Mouse (Mus musculus) CH12.LX (cell line): ENCODE data around the gene Wdr78. TPM values are rescaled to one million over a fixed set of nuclear protein-coding genes. Genes with fewer than 3 reads are reported as not detected.

Experiments used
- DNase-seq: peaks from one replicate; pipeline ENCODE4 v3.0.0-alpha.2; 2013; ENCODE audit errors: extremely low read depth
- H3K27ac ChIP-seq: 2 replicates; pipeline ENCODE4 v1.5.1; 2012; ENCODE audit warnings: low read depth, mild to moderate bottlenecking, control low read depth, moderate library complexity; ENCODE audit not compliant: insufficient read depth
- H3K27me3 ChIP-seq: replicated peaks from 2 replicates; pipeline ENCODE3; 2012; ENCODE audit warnings: inconsistent platforms
- H3K36me3 ChIP-seq, 2 experiments: replicated peaks in 1 of 2; 2 replicates each; pipeline versions ENCODE3 to v1.6.1; 2012; ENCODE audit warnings: inconsistent platforms in 1 of 2, low read length in 1 of 2, mild to moderate bottlenecking in 1 of 2, mixed read lengths in 1 of 2, moderate library complexity in 1 of 2; ENCODE audit not compliant: control insufficient read depth in 1 of 2, insufficient read depth in 1 of 2
- H3K4me1 ChIP-seq, 2 experiments: 2 replicates each; pipeline ENCODE4 v1.6.1; 2012; ENCODE audit warnings: inconsistent platforms in 1 of 2, moderate library complexity in 1 of 2; ENCODE audit not compliant: insufficient read depth in 2 of 2, control insufficient read depth in 1 of 2
- H3K4me2 ChIP-seq: 2 replicates; pipeline ENCODE4 v1.6.1; 2012; ENCODE audit warnings: low read depth, mild to moderate bottlenecking, control low read depth; ENCODE audit not compliant: poor library complexity, insufficient read depth, severe bottlenecking
- H3K4me3 ChIP-seq, 3 experiments: fragments of 150-350 bp in 1 of 3; sonication (generic) in 1 of 3; replicated peaks in 1 of 3; 2 replicates each; pipeline versions ENCODE3 to v1.5.1; 2011 to 2012; ENCODE audit warnings: low read depth in 2 of 3, low read length in 2 of 3, mild to moderate bottlenecking in 2 of 3, moderate library complexity in 2 of 3, control low read depth in 1 of 3, improper control_type of control experiment in 1 of 3, inconsistent platforms in 1 of 3, mixed read lengths in 1 of 3; ENCODE audit not compliant: poor library complexity in 1 of 3
- H3K79me2 ChIP-seq: replicated peaks from 2 replicates; pipeline ENCODE4 v1.6.1; 2012; ENCODE audit warnings: mild to moderate bottlenecking, moderate library complexity; ENCODE audit not compliant: control insufficient read depth, poor library complexity, insufficient read depth, severe bottlenecking; ENCODE audit errors: extremely low read depth
- H3K9ac ChIP-seq: 2 replicates; pipeline ENCODE4 v1.6.1; 2012; ENCODE audit warnings: low read depth, mild to moderate bottlenecking, control low read depth, moderate library complexity; ENCODE audit not compliant: insufficient read depth
- H3K9me3 ChIP-seq: replicated peaks from 2 replicates; pipeline ENCODE3; 2012; ENCODE audit warnings: low read length, inconsistent platforms, mixed read lengths
- CHD1 ChIP-seq: IDR thresholded peaks from 2 replicates; pipeline ENCODE4 v1.6.1; 2012; ENCODE audit warnings: low read depth, low read length, improper control_type of control experiment, inconsistent platforms
- CTCF ChIP-seq, 2 experiments: IDR thresholded peaks in 1 of 2; conservative IDR thresholded peaks in 1 of 2; 2 replicates each; pipeline ENCODE4 v1.5.1; 2011 to 2012; ENCODE audit warnings: low read depth in 2 of 2, low read length in 2 of 2, improper control_type of control experiment in 1 of 2, inconsistent platforms in 1 of 2, mild to moderate bottlenecking in 1 of 2, moderate library complexity in 1 of 2
- E2F4 ChIP-seq: IDR thresholded peaks from 2 replicates; pipeline ENCODE4 v1.6.1; 2011; ENCODE audit warnings: low read depth, low read length, improper control_type of control experiment; ENCODE audit not compliant: insufficient replicate concordance
- EP300 ChIP-seq: IDR thresholded peaks from 2 replicates; pipeline ENCODE4 v1.6.1; 2011; ENCODE audit warnings: low read length, improper control_type of control experiment
- GABPA ChIP-seq: IDR thresholded peaks from 2 replicates; pipeline ENCODE4 v1.6.1; 2012; ENCODE audit warnings: low read depth, low read length, improper control_type of control experiment, inconsistent platforms; ENCODE audit not compliant: insufficient replicate concordance
- HCFC1 ChIP-seq: IDR thresholded peaks from 2 replicates; pipeline ENCODE4 v1.6.1; 2012; ENCODE audit warnings: low read depth, mild to moderate bottlenecking, inconsistent platforms, low read length, improper control_type of control experiment
- IRF4 ChIP-seq: IDR thresholded peaks from 2 replicates; pipeline ENCODE4 v1.6.1; 2014; ENCODE audit warnings: low read depth, mild to moderate bottlenecking, inconsistent platforms, low read length, improper control_type of control experiment
- JUND ChIP-seq: conservative IDR thresholded peaks from 2 replicates; pipeline ENCODE4 v1.6.1; 2011; ENCODE audit warnings: low read depth, low read length, improper control_type of control experiment
- MAFK ChIP-seq: IDR thresholded peaks from 2 replicates; pipeline ENCODE4 v1.6.1; 2011; ENCODE audit warnings: low read length, improper control_type of control experiment; ENCODE audit not compliant: insufficient replicate concordance
- MAX ChIP-seq: IDR thresholded peaks from 2 replicates; pipeline ENCODE4 v1.6.1; 2011; ENCODE audit warnings: low read length, improper control_type of control experiment
- MEF2A ChIP-seq: IDR thresholded peaks from 2 replicates; pipeline ENCODE4 v1.6.1; 2014; ENCODE audit warnings: low read depth, mild to moderate bottlenecking, inconsistent platforms, low read length, improper control_type of control experiment, borderline replicate concordance
- MXI1 ChIP-seq: IDR thresholded peaks from 2 replicates; pipeline ENCODE4 v1.6.1; 2011; ENCODE audit warnings: mild to moderate bottlenecking, low read depth, low read length, improper control_type of control experiment
- MYC ChIP-seq: IDR thresholded peaks from 2 replicates; pipeline ENCODE4 v1.6.1; 2011; ENCODE audit warnings: low read depth, mild to moderate bottlenecking, improper control_type of control experiment, low read length
- PAX5 ChIP-seq: IDR thresholded peaks from 2 replicates; pipeline ENCODE4 v1.6.1; 2012; ENCODE audit warnings: low read length, inconsistent platforms, mixed read lengths
- POLR2A ChIP-seq: IDR thresholded peaks from 2 replicates; pipeline ENCODE4 v1.6.1; 2011; ENCODE audit warnings: low read depth, mild to moderate bottlenecking, improper control_type of control experiment, low read length
- RAD21 ChIP-seq: IDR thresholded peaks from 2 replicates; pipeline ENCODE4 v1.6.1; 2011; ENCODE audit warnings: low read depth, mild to moderate bottlenecking, low read length, improper control_type of control experiment, moderate library complexity
- RCOR1 ChIP-seq: conservative IDR thresholded peaks from 2 replicates; pipeline ENCODE4 v1.6.1; 2012; ENCODE audit warnings: low read depth, mild to moderate bottlenecking, inconsistent platforms, low read length, improper control_type of control experiment
- SIN3A ChIP-seq: IDR thresholded peaks from 2 replicates; pipeline ENCODE4 v1.6.1; 2012; ENCODE audit warnings: low read length, improper control_type of control experiment, inconsistent platforms
- TBP ChIP-seq: conservative IDR thresholded peaks from 2 replicates; pipeline ENCODE4 v1.6.1; 2011; ENCODE audit warnings: low read depth, low read length, improper control_type of control experiment
- UBTF ChIP-seq: IDR thresholded peaks from 2 replicates; pipeline ENCODE4 v1.6.1; 2012; ENCODE audit warnings: low read depth, mild to moderate bottlenecking, inconsistent platforms, low read length, improper control_type of control experiment, moderate library complexity
- USF1 ChIP-seq: IDR thresholded peaks from 2 replicates; pipeline ENCODE4 v1.6.1; 2014; ENCODE audit warnings: low read depth, mild to moderate bottlenecking, inconsistent platforms, low read length, improper control_type of control experiment
- ZMIZ1 ChIP-seq: IDR thresholded peaks from 2 replicates; pipeline ENCODE4 v1.6.1; 2012; ENCODE audit warnings: low read depth, mild to moderate bottlenecking, inconsistent platforms, low read length, improper control_type of control experiment
- ZNF384 ChIP-seq: IDR thresholded peaks from 2 replicates; pipeline ENCODE4 v1.6.1; 2012; ENCODE audit warnings: low read depth, low read length, improper control_type of control experiment, inconsistent platforms
- dilution Hi-C: fragments of 300-500 bp; cut with MboI; formaldehyde crosslinking; loops from 2 replicates; pipeline ENCODE4 v1.14.3; 2020; ENCODE audit warnings: low sequenced_read_pairs; ENCODE audit not compliant: extremely low pct_unique_long_range_greater_than_20kb, extremely low pct_ligation_motif_present
- in situ Hi-C: fragments of 300-500 bp; cut with MboI; formaldehyde crosslinking; loops from 3 replicates; pipeline ENCODE4 v1.14.3; 2019; ENCODE audit warnings: low sequenced_read_pairs, low pct_ligation_motif_present, low pct_unique_long_range_greater_than_20kb, mixed read lengths
- polyA plus RNA-seq: library from polyadenylated mRNA; unstranded; fragments of >175 nt; gene quantifications from 2 replicates; pipeline ENCODE4 v1.2.1, GENCODE M21; 2012; ENCODE audit warnings: low read depth; ENCODE audit not compliant: insufficient read length
- total RNA-seq, 2 experiments: library from RNA; depleted of rRNA; stranded (reverse); fragments of 300-350 nt in 1 of 2; fragments of >200 nt in 1 of 2; gene quantifications; 2 replicates each; pipeline ENCODE4 v1.2.3; 2012 to 2014

The Wdr78 gene
- total and polyA plus RNA-seq, 3 experiments, result 0.29 to 1.1 (median 0.63) TPM

DNA sequence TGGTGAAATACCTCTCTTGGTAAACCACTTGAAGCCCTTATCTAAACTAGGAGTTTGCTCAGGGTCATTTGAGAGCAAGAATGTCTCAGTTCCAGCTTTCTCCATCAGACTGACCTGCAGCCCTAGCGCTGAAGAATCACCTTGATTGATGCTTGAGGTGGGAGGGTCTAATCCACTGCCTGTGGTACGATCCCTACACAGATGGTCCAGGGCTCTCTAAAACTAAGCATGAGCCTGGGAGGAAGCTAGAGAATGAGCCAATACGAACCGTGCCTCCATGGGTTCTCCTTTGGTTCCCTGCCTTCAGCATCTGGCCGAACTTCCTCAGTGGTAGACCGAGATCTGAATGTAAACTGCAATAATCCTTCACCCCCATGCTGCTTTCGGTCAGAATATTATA lies 86.6 kb downstream of the Wdr78 start:
- Histone ChIP-seq H3K79me2 (no peaks in the 10 kb centered on the region), H3K9me3 (no peaks in the 10 kb centered on the region), H3K36me3 (no peaks in the 10 kb centered on the region), H3K4me2 (no peak overlapping the region), H3K4me1 (peaks cover 0 to 4% of the 10 kb centered on the region in 2 experiments; a peak in 1 of 4 replicates), H3K27ac (no peak overlapping the region), H3K27me3 (no peaks in the 10 kb centered on the region), H3K9ac (no peak overlapping the region), H3K4me3 (no peak overlapping the region)
- no peak for TF ChIP-seq MXI1
- TF ChIP-seq EP300, result no peak
- no peak for TF ChIP-seq GABPA
- TF ChIP-seq RCOR1, result no peak
- no peak for TF ChIP-seq PAX5
- no peak for TF ChIP-seq CTCF (conservative IDR thresholded peaks at IDR 0.05 in 1 of 2, IDR thresholded peaks at IDR 0.05 in 1 of 2; ENCODE audit: low read depth in 2 of 2, low read length in 2 of 2)
- TF ChIP-seq MAFK, result no peak
- TF ChIP-seq USF1, result no peak
- no peak for TF ChIP-seq JUND
- no peak for TF ChIP-seq CHD1
- no peak for TF ChIP-seq ZMIZ1
- no peak for TF ChIP-seq E2F4
- no peak for TF ChIP-seq SIN3A
- TF ChIP-seq HCFC1, result no peak
- no peak for TF ChIP-seq MAX
- TF ChIP-seq RAD21, result no peak
- no peak for TF ChIP-seq ZNF384
- no peak for TF ChIP-seq MEF2A
- dilution Hi-C loops, result no loop called here
- in situ Hi-C loops, result no loop called here
- DNase-seq, result no peak

GRCm38 (mm10) chr4:103026621-103027020 lies 87.7 kb downstream of the Wdr78 start, which contains the start of gene Insl5:
Gene Insl5 (minus strand): TSS chr4:103026842.
- no peak within 1 kb of the TSS for H3K27ac ChIP-seq

More at GRCm38 (mm10) chr4:103026621-103027020, 87.7 kb downstream of the Wdr78 start, which contains the start of gene Insl5:
- H3K4me1 ChIP-seq, result peaks cover 0 to 4% of the 10 kb centered on the region in 2 experiments; a peak in 1 of 4 replicates
- no peak within 1 kb of the TSS for H3K9ac ChIP-seq
- no peak within 1 kb of the TSS for H3K4me2 ChIP-seq
- DNase-seq, result no peak
- dilution Hi-C loops (no loop called here), in situ Hi-C loops (no loop called here)
- TF ChIP-seq MAX (no peak), UBTF (no peak), IRF4 (no peak), USF1 (no peak), RCOR1 (no peak), EP300 (no peak), MYC (no peak), POLR2A (no peak), MEF2A (no peak), MXI1 (no peak), ZMIZ1 (no peak), TBP (no peak)
- no peaks in the 10 kb centered on the region for H3K79me2 ChIP-seq
- no peaks in the 10 kb centered on the region for H3K36me3 ChIP-seq
- no peak within 1 kb of the TSS for H3K4me3 ChIP-seq
- H3K9me3 ChIP-seq, result no peaks in the 10 kb centered on the region
- no peaks in the 10 kb centered on the region for H3K27me3 ChIP-seq
